Mouse (Mus musculus) limb, embryonic 14.5 days (tissue): ENCODE measurements around the gene Maml2. TPM values are rescaled to one million over a fixed set of nuclear protein-coding genes. Genes with fewer than 3 reads are reported as not detected.

Source experiments
- ATAC-seq: fragments of 200-750 bp; cut with Nextera tagmentation; 2 replicates; pipeline ENCODE4 v1.8.0; 2017; ENCODE audit warnings: low read depth, moderate number of reproducible peaks, moderate TSS enrichment; ENCODE audit not compliant: low FRiP score
- DNase-seq: peaks from one replicate; pipeline ENCODE4 v3.0.0-alpha.2; 2015; ENCODE audit warnings: low spot score
- H3K27ac ChIP-seq: fragments of 300-500 bp; sonication (generic); replicated peaks from 2 replicates; pipeline ENCODE4 v1.5.1; 2014; ENCODE audit warnings: low read depth, mild to moderate bottlenecking, low read length, moderate library complexity, mixed read lengths
- H3K27me3 ChIP-seq: fragments of 300-500 bp; sonication (generic); 2 replicates; pipeline ENCODE4 v1.6.1; 2014; ENCODE audit warnings: low read length, mixed read lengths; ENCODE audit not compliant: control insufficient read depth, insufficient read depth
- H3K36me3 ChIP-seq: fragments of 300-500 bp; sonication (generic); 2 replicates; pipeline ENCODE4 v1.6.1; 2014; ENCODE audit warnings: mild to moderate bottlenecking, low read length, moderate library complexity, mixed read lengths; ENCODE audit not compliant: control insufficient read depth, insufficient read depth
- H3K4me1 ChIP-seq: fragments of 300-500 bp; sonication (generic); 2 replicates; pipeline ENCODE4 v1.6.1; 2014; ENCODE audit warnings: antibody characterized with exemption, low read length, mixed read lengths; ENCODE audit not compliant: control insufficient read depth, insufficient read depth
- H3K4me2 ChIP-seq: fragments of 300-500 bp; sonication (generic); replicated peaks from 2 replicates; pipeline ENCODE4 v1.6.1; 2014; ENCODE audit warnings: low read depth, mild to moderate bottlenecking, low read length, moderate library complexity; ENCODE audit not compliant: severe bottlenecking
- H3K4me3 ChIP-seq: fragments of 300-500 bp; sonication (generic); replicated peaks from 2 replicates; pipeline ENCODE4 v1.5.1; 2014; ENCODE audit warnings: low read length
- H3K9ac ChIP-seq: fragments of 300-500 bp; sonication (generic); 2 replicates; pipeline ENCODE4 v1.6.1; 2014; ENCODE audit warnings: mild to moderate bottlenecking, low read depth, low read length, moderate library complexity; ENCODE audit not compliant: severe bottlenecking
- H3K9me3 ChIP-seq: fragments of 300-500 bp; sonication (generic); 2 replicates; pipeline ENCODE4 v1.6.1; 2016; ENCODE audit warnings: low read length; ENCODE audit not compliant: control insufficient read depth
- POLR2A ChIP-seq: fragments of 200-500 bp; IDR thresholded peaks from 2 replicates; pipeline ENCODE4 v1.8.0; 2012; ENCODE audit warnings: inconsistent platforms, mild to moderate bottlenecking, moderate library complexity, borderline replicate concordance; ENCODE audit not compliant: insufficient read depth, insufficient read length; ENCODE audit errors: extremely low read depth
- WGBS: fragments of 180-500 bp; shearing (Covaris S2); extraction: QIAGEN DNeasy Blood & Tissue Kit; methylation state at CpG from one replicate; pipeline ENCODE4 v1.1.7; 2014; 5-methylcytosine and 5-hydroxymethylcytosine counted together
- polyA plus RNA-seq, 2 experiments: library from polyadenylated mRNA; depleted of rRNA in 1 of 2; stranded (reverse) in 1 of 2; unstranded in 1 of 2; fragments of >200 nt; fragmentation: Nextera tagmentation in 1 of 2; extraction: Ambion mirVana in 1 of 2; gene quantifications; 2 replicates each; pipeline versions ENCODE4 v1.2.1 to v1.2.3; 2012 to 2014

Gene Maml2
- polyA plus RNA-seq, 2 experiments = 9.9 to 10.7 TPM

DNA sequence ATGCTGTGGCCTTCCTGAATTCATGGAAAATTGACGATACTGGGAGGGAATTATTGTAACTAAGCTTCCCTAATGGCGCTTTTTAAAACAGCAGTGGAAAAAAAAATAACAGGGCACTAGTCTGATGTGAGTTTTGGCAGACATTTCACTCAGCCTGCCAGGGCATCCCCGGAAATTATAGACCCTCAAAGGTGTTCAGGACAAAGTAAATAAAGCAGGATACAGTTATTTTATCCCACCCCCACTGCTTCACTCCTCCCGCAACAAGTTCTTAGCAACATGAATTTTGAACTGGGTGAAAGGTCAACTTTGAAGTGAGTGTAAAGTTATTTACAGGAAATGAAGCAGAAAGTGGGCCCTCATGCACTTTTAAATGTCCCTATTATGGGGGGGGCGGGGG, 286.2 kb downstream of the Maml2 start:
- no peaks in the 10 kb centered on the region for H3K27me3 ChIP-seq
- H3K9ac ChIP-seq = no peak overlapping the region
- no peak for TF ChIP-seq POLR2A
- no peak overlapping the region for H3K4me2 ChIP-seq
- DNase-seq = peak; percentile 13
- no peak overlapping the region; the same call in 1 of the 2 replicates for H3K27ac ChIP-seq
- H3K9me3 ChIP-seq = no peaks in the 10 kb centered on the region
- no peaks in the 10 kb centered on the region for H3K36me3 ChIP-seq
- H3K4me1 ChIP-seq = peaks cover 27% of the 10 kb centered on the region
- ATAC-seq = no peak
- 28% methylated on average over 5 of the region's 5 CpGs for WGBS
- H3K4me3 ChIP-seq = no peak overlapping the region

DNA sequence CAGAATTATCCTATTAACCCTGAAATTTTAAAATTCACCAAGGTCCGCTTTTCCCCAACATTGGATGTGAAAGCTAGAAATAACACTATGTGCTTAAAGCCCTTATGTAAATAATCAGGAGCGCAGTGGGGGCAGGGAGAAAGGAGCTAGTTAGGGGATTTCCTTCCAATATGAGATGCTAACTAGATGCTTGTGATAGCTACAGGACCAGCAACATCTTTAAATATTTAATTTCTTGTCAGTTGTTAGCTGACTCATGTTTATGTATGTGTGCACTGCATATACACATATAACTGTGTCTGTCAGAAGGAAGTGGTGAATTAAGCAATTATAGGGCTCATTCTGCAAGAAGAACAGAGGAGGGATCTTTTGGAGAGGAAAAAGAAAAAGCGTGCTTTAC, 286.7 kb downstream of the Maml2 start:
- H3K27me3 ChIP-seq = no peaks in the 10 kb centered on the region
- 73% methylated on average over 3 of the region's 3 CpGs for WGBS
- H3K9me3 ChIP-seq = no peaks in the 10 kb centered on the region
- H3K4me3 ChIP-seq = no peak overlapping the region
- H3K4me2 ChIP-seq = no peak overlapping the region
- H3K27ac ChIP-seq = no peak overlapping the region
- DNase-seq (no peak), ATAC-seq (no peak)
- no peak for TF ChIP-seq POLR2A
- no peak overlapping the region for H3K9ac ChIP-seq
- no peaks in the 10 kb centered on the region for H3K36me3 ChIP-seq
- H3K4me1 ChIP-seq = peaks cover 27% of the 10 kb centered on the region

DNA sequence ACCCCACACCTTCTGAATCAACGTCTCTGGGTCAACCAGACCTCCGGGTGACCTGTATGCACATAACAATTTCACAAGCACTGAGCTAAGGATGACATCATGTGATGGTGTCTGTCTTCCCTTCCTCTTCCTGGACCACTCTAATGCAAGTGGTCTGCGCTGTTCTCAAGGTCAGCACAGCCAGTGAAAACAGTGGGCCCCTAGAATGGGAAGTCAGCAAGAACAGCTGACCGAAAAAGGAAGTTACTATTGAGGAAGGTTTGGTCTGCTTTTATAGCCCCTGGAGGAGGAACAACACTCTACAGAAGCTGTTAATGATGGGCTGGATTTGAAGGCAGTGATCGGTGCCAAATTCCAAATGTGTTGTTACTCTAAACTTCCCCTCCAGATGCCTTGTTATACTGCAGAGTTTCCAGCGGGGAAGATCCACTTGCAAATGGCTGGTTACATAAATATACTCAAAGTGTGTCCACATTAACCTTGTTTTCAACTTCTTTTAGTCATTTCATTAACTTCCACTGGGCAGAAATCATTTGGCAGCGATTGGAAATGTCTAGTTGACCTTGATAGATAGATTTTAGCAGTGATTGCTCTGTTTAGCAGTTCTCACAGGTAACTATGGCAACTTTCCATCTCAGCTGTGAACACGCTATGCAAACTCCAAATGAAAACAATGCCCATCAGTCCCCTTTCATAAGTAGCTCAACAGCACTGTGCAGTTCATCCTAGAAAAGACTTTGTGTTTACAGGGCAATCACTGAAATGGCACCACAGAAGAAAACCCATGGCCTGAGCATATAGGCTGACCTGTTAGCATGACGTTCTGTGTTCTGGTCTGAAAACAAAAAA, 289.6 kb downstream of the Maml2 start:
- no peak for TF ChIP-seq POLR2A
- H3K4me2 ChIP-seq = no peak overlapping the region
- H3K27me3 ChIP-seq = no peaks in the 10 kb centered on the region
- peak; percentile 85 for ATAC-seq
- no peak overlapping the region for H3K4me3 ChIP-seq
- H3K27ac ChIP-seq = peak overlapping the region; percentile 27; the same call in 1 of the 2 replicates
- no peaks in the 10 kb centered on the region for H3K36me3 ChIP-seq
- WGBS = 32% methylated on average over 9 of the region's 9 CpGs
- H3K9ac ChIP-seq = no peak overlapping the region
- peak; percentile 82 for DNase-seq
- peaks cover 27% of the 10 kb centered on the region for H3K4me1 ChIP-seq
- no peaks in the 10 kb centered on the region for H3K9me3 ChIP-seq

DNA sequence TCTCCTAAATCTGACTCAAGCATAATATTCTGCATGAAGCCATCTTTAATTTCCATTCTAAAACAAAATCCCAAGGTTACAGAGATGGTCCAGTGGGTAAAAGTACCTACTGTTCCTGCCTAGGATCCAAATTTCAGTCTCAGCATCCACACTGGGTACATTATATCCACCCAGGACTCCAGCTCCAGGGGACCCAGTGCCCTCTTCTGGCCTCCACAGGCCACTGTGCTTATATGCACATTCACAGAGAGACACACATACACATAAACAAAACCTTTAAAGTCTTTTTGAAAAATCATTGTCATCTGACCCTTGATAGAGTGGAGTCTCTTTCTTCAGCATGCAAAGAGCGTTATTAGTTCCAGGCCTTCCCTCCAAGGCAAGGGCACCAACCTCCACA, 291.0 kb downstream of the Maml2 start:
- Histone ChIP-seq H3K4me1 (peaks cover 23% of the 10 kb centered on the region), H3K4me2 (no peak overlapping the region), H3K9me3 (no peaks in the 10 kb centered on the region), H3K36me3 (no peaks in the 10 kb centered on the region), H3K9ac (no peak overlapping the region), H3K27me3 (no peaks in the 10 kb centered on the region), H3K27ac (no peak overlapping the region), H3K4me3 (no peak overlapping the region)
- DNase-seq = no peak
- no peak for ATAC-seq
- 95% methylated on average over 1 of the region's 1 CpGs for WGBS
- TF ChIP-seq POLR2A = no peak

DNA sequence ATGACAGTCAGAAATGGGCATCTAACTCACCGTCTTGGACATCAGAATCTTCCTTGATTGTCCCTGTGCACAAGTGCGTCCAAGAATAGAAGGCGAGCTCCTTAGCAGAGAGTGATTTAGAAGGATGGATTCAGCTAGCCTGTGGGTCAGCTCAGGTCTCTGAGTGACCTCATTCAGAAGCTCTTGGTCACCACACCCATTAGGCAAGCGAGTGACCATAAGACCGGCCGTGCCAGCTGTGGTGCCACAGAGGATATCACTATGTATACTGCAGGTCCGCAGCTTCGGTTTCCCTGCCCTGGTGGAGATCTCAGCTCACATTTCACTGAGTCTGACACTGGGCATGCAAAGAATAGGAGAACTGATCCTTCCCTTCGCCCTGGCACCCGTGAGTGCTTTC, 294.9 kb downstream of the Maml2 start:
- Histone ChIP-seq H3K27ac (no peak overlapping the region), H3K4me2 (no peak overlapping the region), H3K4me3 (no peak overlapping the region), H3K4me1 (peaks cover under 1% of the 10 kb centered on the region; the same call in 1 of the 2 replicates), H3K9me3 (no peaks in the 10 kb centered on the region), H3K27me3 (no peaks in the 10 kb centered on the region), H3K36me3 (no peaks in the 10 kb centered on the region), H3K9ac (no peak overlapping the region)
- WGBS = 92% methylated on average over 10 of the region's 10 CpGs
- no peak for TF ChIP-seq POLR2A
- ATAC-seq = no peak
- no peak for DNase-seq
